Mouse (Mus musculus) heart, adult 9 months (tissue): ENCODE data around the gene Sprn.

Experiments
- DNase-seq, 2 experiments: peaks; one replicate each; pipeline ENCODE4 v3.0.0; 2022; ENCODE audit warnings: low spot score in 2 of 2

Gene Sprn

DNA sequence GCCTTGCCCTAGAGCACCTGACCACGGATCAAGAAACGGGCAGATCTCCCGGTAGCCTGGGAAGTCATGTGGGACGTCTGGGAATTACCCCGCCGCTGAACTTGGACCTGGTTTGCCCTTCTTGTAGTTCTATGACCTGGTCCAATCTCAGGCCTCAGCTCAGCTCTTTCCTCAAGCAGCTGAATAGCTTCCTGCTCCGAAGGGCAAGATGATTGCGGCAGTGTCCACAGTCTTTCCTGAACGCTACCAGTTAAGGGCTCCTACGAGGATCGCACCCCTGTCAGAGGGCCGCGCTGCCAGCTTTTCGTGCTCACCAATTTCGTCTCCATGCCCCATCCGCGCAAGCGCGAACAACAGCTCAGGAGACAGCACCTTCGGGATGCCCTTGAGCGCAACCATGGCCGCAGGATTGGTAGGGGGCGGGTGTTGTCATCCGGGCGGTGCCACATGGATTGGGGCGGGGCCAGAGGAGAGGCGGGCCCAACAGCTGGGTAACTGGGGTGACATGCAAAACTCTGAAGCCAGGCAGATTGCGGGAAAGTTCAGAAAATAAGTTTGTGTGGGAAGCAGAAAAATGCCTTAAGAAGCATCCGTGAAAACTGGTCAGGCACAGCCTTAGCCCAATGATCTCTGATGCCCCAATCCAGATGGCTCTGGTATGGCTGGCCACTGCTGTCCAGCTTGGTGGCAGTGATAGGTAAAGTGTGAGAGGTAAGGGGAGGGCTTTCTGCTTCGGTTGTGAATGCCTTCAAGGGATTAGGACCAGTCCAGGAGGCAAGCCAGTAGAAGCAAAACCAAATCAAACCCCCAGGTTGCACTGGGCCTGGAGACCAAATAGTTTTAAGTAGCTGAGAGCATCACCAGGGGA lies 52.5 kb downstream of the Sprn start, which contains the start of gene Fuom:
Gene Fuom, minus strand, starts transcription at position 449 of the 868 bp plus-strand sequence.
- peak; percentile 86 to 89 for DNase-seq

DNA sequence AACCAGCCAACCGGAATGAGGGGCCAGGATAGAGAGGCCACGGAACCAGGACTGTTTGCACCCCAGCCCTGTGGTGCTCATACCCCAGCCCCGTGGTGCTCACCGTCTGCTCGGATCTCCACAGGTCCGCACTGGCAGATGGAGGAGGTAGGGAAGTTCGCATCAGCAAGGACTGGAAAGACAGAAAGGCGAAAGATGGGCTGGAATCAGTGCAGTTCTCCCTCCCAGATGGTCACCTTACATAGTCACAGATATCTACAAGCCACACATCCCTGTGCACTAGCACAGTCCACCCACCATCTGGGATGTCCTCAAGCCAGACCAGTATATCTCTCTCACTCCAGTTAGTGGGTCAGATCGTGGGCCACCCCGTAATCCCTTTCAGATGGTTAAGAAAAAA lies 53.2 kb downstream of the Sprn start:
- DNase-seq, result no peak
